Comparison of ENCODE assay signal across 22 mouse cellular contexts in the genomic region with DNA sequence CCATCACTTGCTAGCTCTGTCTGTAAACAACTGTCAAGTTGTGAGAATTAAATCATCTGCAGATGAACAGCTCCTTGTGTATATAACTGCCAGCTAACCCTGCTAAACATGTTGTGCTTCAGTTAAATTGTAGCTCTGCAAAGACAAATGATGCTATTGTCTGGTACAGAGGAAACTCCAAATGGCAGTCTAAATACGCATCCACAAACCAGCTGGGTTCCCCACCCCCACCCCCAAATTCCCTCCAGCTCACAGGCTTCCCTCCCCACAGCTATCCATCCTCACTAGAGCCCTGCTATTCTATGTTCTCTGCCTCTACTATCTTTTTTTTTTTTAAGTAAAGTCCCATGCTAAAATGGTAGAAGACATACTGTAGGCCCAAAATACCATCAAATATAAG. TPM values are rescaled to one million over a fixed set of nuclear protein-coding genes. Genes with fewer than 3 reads are reported as not detected.
"Had no signal": no experiment of that assay in that cellular context is flagged by ENCODE, and none has a peak within 500 bp of the region (broad histone marks: within the 10 kb centered on the region; RNA-seq: fewer than 3 reads in every experiment).

No protein-coding gene starts in this region.

- H3K4me1 ChIP-seq: lung, embryonic 15.5 days; megakaryocyte, embryonic 14.5 days; midbrain, embryonic 15.5 days; neural tube, embryonic 12.5 days; stomach, embryonic 15.5 days had no signal

- H3K27me3 ChIP-seq: lung, embryonic 15.5 days; megakaryocyte, embryonic 14.5 days; midbrain, embryonic 13.5 days; midbrain, embryonic 15.5 days; neural tube, embryonic 12.5 days; stomach, embryonic 15.5 days had no signal

- H3K9me3 ChIP-seq: lung, embryonic 15.5 days; midbrain, embryonic 13.5 days; midbrain, embryonic 15.5 days; neural tube, embryonic 12.5 days; stomach, embryonic 15.5 days had no signal

- H3K9ac ChIP-seq: liver, postnatal 0 days; lung, embryonic 15.5 days; midbrain, embryonic 13.5 days; midbrain, embryonic 15.5 days; neural tube, embryonic 12.5 days; stomach, embryonic 15.5 days had no signal

- H3K4me2 ChIP-seq: lung, embryonic 15.5 days; midbrain, embryonic 11.5 days; midbrain, embryonic 13.5 days; midbrain, embryonic 15.5 days; neural tube, embryonic 12.5 days; stomach, embryonic 15.5 days had no signal

- H3K27ac ChIP-seq: lung, embryonic 15.5 days; macrophage; midbrain, embryonic 13.5 days; midbrain, embryonic 15.5 days; neural tube, embryonic 12.5 days; stomach, embryonic 15.5 days; stomach, postnatal 0 days had no signal

- DNase-seq: liver, postnatal 0 days; lung, adult 2 months; lung, postnatal 14 days; lung, postnatal 36 days; retina, postnatal 1 day; right cerebral cortex, adult 18-20 months; thymus, adult 18-20 months; thymus, postnatal 14 days; thymus, postnatal 36 days had no signal

- ATAC-seq: liver, postnatal 0 days; lung, postnatal 0 days; midbrain, embryonic 13.5 days; midbrain, embryonic 15.5 days had no signal

- H3K36me3 ChIP-seq: lung, embryonic 15.5 days; midbrain, embryonic 13.5 days; neural tube, embryonic 12.5 days; stomach, embryonic 15.5 days had no signal

- H3K4me3 ChIP-seq: lung, embryonic 15.5 days; megakaryocyte, embryonic 14.5 days; midbrain, embryonic 13.5 days; midbrain, embryonic 15.5 days; neural tube, embryonic 12.5 days; stomach, embryonic 15.5 days had no signal

RNA-seq across cellular contexts. Expression of a gene that starts 13.1 kb away (rescaled TPM):
- total RNA-seq: megakaryocyte progenitor cell, adult 5-6 weeks; monocyte, adult 5-6 weeks; neutrophil, adult 5-6 weeks had no signal
- polyA plus RNA-seq: macrophage had no signal

RNA-seq across cellular contexts. Expression of a gene that starts 32.3 kb away (rescaled TPM):
- total RNA-seq: monocyte, adult 5-6 weeks; neutrophil, adult 5-6 weeks had no signal
- polyA plus RNA-seq: macrophage had no signal
